Mouse (Mus musculus): ENCODE results near the gene Plxna4. TPM values are rescaled to one million over a fixed set of nuclear protein-coding genes. Genes with fewer than 3 reads are reported as not detected.

Plxna4 gene
- polyA plus RNA-seq, 1 experiment from 2014 or later: 6.7 TPM

DNA sequence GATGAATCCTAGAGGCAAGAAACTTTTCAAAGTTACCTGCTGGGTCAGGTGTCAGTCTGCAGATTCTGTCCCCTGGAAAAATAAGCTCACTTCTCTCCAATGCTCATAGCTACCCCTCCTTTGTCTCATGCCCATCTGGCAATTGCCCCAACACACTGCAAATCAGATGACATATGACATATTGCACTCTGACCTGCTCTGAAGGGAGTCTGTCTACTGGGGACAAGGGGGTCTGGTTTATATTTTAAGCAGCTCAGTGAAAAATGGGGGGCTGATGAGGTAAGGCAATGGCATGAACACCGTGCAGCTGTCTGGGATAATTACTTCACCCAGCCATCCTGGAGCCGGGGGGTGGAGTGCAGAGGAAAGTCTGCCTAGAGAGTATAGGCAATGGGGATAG, 142.7 kb downstream of the Plxna4 start:
- no peak overlapping the region for H3K4me3 ChIP-seq (replicated peaks)
- ATAC-seq (ENCODE audit: insufficient number of reproducible peaks, insufficient read depth, low FRiP score, low TSS enrichment, low read depth): no peak
- peaks cover 39% of the 10 kb centered on the region for H3K4me1 ChIP-seq (replicated peaks)
- WGBS: 16% methylated on average over 2 of the region's 2 CpGs
- no peak overlapping the region for H3K4me2 ChIP-seq
- no peaks in the 10 kb centered on the region for H3K36me3 ChIP-seq
- no peaks in the 10 kb centered on the region for H3K9me3 ChIP-seq
- H3K9ac ChIP-seq (replicated peaks): no peak overlapping the region
- no peaks in the 10 kb centered on the region for H3K27me3 ChIP-seq
- peak overlapping the region; percentile 31 for H3K27ac ChIP-seq

DNA sequence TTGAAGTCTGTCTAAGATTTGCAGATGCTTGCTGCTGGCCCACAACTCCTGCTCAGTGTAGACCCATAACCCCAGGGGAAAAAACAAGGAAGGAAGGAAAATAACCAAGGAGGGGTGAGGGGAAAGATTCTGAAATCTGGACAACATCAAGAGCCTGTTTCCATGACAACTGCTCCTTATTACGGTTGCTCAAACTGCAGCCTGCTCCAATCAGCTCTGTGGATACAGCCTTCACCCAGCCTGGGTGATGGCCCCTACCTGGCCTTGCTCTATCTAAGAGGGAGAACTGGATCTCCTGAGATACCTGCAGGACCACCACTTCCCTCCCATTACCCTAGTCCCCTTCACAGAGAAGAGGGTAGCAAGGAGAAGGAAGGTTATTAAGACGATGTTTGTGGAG, 143.6 kb downstream of the Plxna4 start:
- Histone ChIP-seq H3K9ac (replicated peaks) (no peak overlapping the region), H3K4me1 (replicated peaks) (peaks cover 40% of the 10 kb centered on the region), H3K9me3 (no peaks in the 10 kb centered on the region), H3K27ac (no peak overlapping the region), H3K4me3 (replicated peaks) (no peak overlapping the region), H3K36me3 (no peaks in the 10 kb centered on the region), H3K4me2 (no peak overlapping the region), H3K27me3 (no peaks in the 10 kb centered on the region)
- no peak for ATAC-seq (ENCODE audit: insufficient number of reproducible peaks, insufficient read depth, low FRiP score, low TSS enrichment, low read depth)
- 62% methylated on average over 2 of the region's 2 CpGs for WGBS

DNA sequence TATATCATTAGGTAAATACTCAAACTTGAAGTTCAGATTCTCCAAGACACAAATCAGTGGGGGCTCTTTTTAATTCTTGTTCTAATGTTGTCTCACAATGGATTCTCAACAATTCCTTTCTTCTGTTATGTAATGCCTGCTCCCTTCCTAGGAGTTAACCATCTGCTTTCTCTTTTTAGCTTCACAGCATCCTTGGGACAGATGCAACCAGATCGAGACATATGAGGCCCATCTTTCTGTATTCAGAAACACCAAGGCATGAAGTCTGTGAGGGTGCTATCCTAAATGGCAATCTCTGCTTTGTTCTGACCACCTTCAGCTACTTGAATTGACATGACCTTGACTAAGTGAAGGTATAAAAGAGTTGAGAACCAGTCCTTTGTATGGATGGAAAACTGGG, 144.3 kb downstream of the Plxna4 start:
- Histone ChIP-seq H3K4me2 (no peak overlapping the region), H3K27ac (no peak overlapping the region), H3K4me1 (replicated peaks) (peaks cover 37% of the 10 kb centered on the region), H3K9me3 (no peaks in the 10 kb centered on the region), H3K4me3 (replicated peaks) (no peak overlapping the region), H3K9ac (replicated peaks) (no peak overlapping the region), H3K36me3 (no peaks in the 10 kb centered on the region), H3K27me3 (no peaks in the 10 kb centered on the region)
- whole genome bisulfite sequencing: 86% methylated on average over 1 of the region's 1 CpGs
- no peak for ATAC-seq (ENCODE audit: insufficient number of reproducible peaks, insufficient read depth, low FRiP score, low TSS enrichment, low read depth)

DNA sequence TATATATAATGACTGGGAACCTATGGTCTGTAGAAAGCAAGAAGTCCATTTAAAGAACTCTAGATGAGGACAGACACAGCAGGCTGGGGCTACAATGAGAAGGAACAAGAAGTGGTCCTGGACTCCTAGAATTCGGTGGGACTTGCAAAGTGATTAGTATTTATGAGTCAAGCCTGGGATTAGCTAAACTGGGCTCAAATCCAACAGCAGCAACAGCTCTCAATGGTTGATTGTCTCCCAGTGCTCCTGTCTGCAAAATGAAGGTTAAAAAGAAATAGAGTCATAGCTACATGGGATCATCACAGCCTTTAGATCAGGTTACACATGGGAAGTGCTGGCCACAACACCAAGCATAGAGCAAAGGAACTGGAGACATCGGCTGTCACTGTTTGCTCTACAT, 148.6 kb downstream of the Plxna4 start:
- Histone ChIP-seq H3K27ac (no peak overlapping the region), H3K9me3 (no peaks in the 10 kb centered on the region), H3K36me3 (no peaks in the 10 kb centered on the region), H3K9ac (replicated peaks) (no peak overlapping the region), H3K4me2 (no peak overlapping the region), H3K4me3 (replicated peaks) (no peak overlapping the region), H3K4me1 (replicated peaks) (peaks cover 31% of the 10 kb centered on the region), H3K27me3 (no peaks in the 10 kb centered on the region)
- no peak for ATAC-seq (ENCODE audit: insufficient number of reproducible peaks, insufficient read depth, low FRiP score, low TSS enrichment, low read depth)
- 68% methylated on average over 2 of the region's 2 CpGs for WGBS

DNA sequence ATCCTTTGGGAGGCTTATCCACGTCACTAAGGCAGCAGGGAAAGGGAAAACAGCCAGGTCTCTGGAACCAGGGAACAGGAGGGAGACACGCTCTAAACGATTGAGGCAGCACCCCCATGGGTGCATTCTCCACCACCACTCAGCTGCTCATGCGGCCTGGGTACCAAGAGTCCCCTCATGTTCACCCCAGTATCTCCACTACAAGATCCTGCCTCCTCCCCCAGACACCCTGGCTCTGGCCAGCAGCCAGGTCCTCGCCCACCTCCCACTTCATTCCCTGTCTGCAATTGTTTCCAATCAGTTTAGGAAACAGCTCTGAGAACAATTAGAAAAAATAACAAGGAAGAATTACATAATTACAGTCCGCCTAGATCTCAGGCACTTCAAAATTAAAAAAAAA, 150.8 kb downstream of the Plxna4 start:
- no peak for ATAC-seq (ENCODE audit: insufficient number of reproducible peaks, insufficient read depth, low FRiP score, low TSS enrichment, low read depth)
- WGBS: 78% methylated on average over 6 of the region's 6 CpGs

DNA sequence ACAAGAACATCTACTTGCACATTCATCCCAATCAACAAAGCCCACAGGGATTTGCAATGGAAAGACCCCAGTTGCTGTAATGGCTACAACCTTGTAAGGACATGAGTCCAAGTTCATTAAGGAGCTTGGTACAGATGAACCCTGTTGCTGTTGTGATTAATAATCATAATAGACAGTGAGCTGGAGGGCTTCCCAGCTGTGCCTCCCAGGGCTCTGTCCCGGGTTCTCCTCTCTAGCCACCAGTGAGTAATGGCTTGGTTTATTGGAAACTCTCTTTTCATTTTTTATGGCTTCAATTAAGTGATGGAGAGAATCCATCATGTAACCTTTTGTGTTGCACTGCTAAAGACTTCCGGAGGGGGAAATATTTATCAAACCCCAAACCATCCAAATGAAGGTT, 164.9 kb downstream of the Plxna4 start:
- Histone ChIP-seq H3K4me1 (replicated peaks) (no peaks in the 10 kb centered on the region), H3K27ac (no peak overlapping the region), H3K9ac (replicated peaks) (no peak overlapping the region), H3K4me3 (replicated peaks) (no peak overlapping the region), H3K27me3 (no peaks in the 10 kb centered on the region), H3K9me3 (no peaks in the 10 kb centered on the region), H3K4me2 (no peak overlapping the region), H3K36me3 (no peaks in the 10 kb centered on the region)
- 69% methylated on average over 2 of the region's 2 CpGs for WGBS
- ATAC-seq (ENCODE audit: insufficient number of reproducible peaks, insufficient read depth, low FRiP score, low TSS enrichment, low read depth): no peak

More for the DNA sequence above, 150.8 kb downstream of the Plxna4 start:
- no peak overlapping the region for H3K4me3 ChIP-seq (replicated peaks)
- H3K9me3 ChIP-seq: no peaks in the 10 kb centered on the region
- H3K36me3 ChIP-seq: no peaks in the 10 kb centered on the region
- no peak overlapping the region for H3K9ac ChIP-seq (replicated peaks)
- no peak overlapping the region for H3K27ac ChIP-seq
- H3K4me2 ChIP-seq: no peak overlapping the region
- H3K27me3 ChIP-seq: peaks cover 4% of the 10 kb centered on the region; the same call in 1 of the 2 replicates
- peaks cover 27% of the 10 kb centered on the region for H3K4me1 ChIP-seq (replicated peaks)

DNA sequence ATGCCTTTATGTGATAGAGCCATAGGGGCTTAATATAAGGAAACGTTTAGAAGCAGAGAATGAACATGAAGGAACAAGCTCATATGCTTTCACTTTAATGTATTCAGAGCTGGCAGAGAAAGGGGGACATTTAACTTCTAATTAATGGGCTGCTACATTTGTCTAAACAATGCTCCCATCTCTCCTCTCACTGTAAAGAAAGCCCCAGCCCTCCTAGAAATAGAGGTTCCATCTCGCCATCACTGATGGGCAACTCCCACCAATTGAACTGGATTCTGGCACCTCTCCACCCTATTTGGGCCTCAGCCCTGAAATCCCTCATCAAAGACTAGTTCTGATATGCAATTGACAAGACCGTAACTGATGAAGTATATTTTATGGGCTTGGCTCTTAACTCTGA, 167.4 kb downstream of the Plxna4 start:
- Histone ChIP-seq H3K4me1 (replicated peaks) (no peaks in the 10 kb centered on the region), H3K4me3 (replicated peaks) (no peak overlapping the region), H3K36me3 (no peaks in the 10 kb centered on the region), H3K27me3 (no peaks in the 10 kb centered on the region), H3K9ac (replicated peaks) (no peak overlapping the region), H3K9me3 (no peaks in the 10 kb centered on the region), H3K4me2 (no peak overlapping the region), H3K27ac (no peak overlapping the region)
- no peak for ATAC-seq (ENCODE audit: insufficient number of reproducible peaks, insufficient read depth, low FRiP score, low TSS enrichment, low read depth)
- 79% methylated on average over 3 of the region's 3 CpGs for WGBS

DNA sequence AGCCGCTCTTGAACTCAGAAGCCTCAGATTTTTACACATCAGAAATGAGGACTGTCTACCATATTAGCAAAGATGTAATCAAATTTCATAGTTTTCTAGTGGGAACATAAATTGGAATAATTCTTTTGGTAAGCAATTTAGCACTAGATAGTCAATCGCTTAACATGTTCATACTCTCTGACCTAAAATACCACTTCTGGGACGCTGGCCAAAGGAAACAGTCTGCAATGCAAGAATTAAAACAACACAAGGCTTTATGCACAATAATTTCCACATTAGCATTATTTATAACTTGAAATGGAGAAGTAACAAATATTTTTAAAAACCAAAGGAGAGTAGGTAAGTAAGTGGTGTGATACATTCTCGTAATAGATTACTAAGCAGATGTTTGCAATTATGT, 170.6 kb downstream of the Plxna4 start:
- no peaks in the 10 kb centered on the region for H3K9me3 ChIP-seq
- no peak overlapping the region for H3K4me2 ChIP-seq
- H3K4me3 ChIP-seq (replicated peaks): no peak overlapping the region
- H3K9ac ChIP-seq (replicated peaks): no peak overlapping the region
- peaks cover 4% of the 10 kb centered on the region; the same call in 1 of the 2 replicates for H3K4me1 ChIP-seq (replicated peaks)
- ATAC-seq (ENCODE audit: insufficient number of reproducible peaks, insufficient read depth, low FRiP score, low TSS enrichment, low read depth): no peak
- no peaks in the 10 kb centered on the region for H3K27me3 ChIP-seq
- no peak overlapping the region for H3K27ac ChIP-seq
- no peaks in the 10 kb centered on the region for H3K36me3 ChIP-seq
- WGBS: 81% methylated on average over 4 of the region's 4 CpGs

DNA sequence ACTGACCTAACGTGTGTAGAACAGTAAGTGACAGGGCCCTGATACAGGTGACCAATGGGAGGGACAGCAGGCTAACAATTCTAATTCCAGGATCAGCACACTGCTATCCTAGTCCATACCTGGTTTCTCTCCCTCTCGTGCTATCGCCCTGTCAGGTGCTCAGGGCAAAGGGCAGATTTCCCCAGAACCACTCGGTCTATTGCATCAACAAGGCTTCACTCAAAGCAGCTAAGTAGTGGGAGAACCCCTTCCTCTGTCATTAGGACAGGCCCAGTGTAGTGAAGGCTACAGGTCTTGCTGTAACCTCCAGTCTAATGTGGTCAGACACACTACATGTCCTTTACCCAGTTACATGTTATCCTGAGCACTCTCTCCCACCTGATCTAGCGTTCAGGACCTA, 176.7 kb downstream of the Plxna4 start:
- Histone ChIP-seq H3K27ac (no peak overlapping the region), H3K36me3 (no peaks in the 10 kb centered on the region), H3K9ac (replicated peaks) (no peak overlapping the region), H3K27me3 (peaks cover 3% of the 10 kb centered on the region), H3K4me3 (replicated peaks) (no peak overlapping the region), H3K4me2 (no peak overlapping the region), H3K9me3 (no peaks in the 10 kb centered on the region), H3K4me1 (replicated peaks) (peaks cover 63% of the 10 kb centered on the region)
- no peak for ATAC-seq (ENCODE audit: insufficient number of reproducible peaks, insufficient read depth, low FRiP score, low TSS enrichment, low read depth)
- WGBS: 78% methylated on average over 5 of the region's 5 CpGs

DNA sequence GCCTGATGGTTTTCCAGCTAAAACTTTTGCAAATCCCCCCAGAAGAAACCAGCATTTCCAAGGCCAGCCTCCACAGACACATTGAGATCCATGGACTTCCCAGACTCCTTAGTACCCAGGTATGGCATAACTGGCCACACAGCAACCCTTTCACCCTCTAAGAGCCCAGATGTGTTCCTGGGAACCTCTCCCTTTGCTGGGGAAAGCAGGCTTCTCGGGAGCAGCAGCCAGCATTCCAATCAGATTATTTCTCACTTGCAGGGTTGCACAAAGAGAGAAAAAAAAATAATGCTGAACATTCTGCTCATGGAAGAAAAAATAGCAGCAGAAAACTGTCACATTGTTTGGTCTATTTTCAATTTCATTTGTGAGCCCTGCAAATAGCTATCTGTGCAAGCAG, 178.4 kb downstream of the Plxna4 start:
- Histone ChIP-seq H3K4me2 (no peak overlapping the region), H3K4me3 (replicated peaks) (no peak overlapping the region), H3K9me3 (no peaks in the 10 kb centered on the region), H3K4me1 (replicated peaks) (peaks cover 63% of the 10 kb centered on the region), H3K9ac (replicated peaks) (no peak overlapping the region), H3K27ac (no peak overlapping the region), H3K27me3 (peaks cover 5% of the 10 kb centered on the region), H3K36me3 (no peaks in the 10 kb centered on the region)
- WGBS: 13% methylated on average over 1 of the region's 1 CpGs
- no peak for ATAC-seq (ENCODE audit: insufficient number of reproducible peaks, insufficient read depth, low FRiP score, low TSS enrichment, low read depth)

DNA sequence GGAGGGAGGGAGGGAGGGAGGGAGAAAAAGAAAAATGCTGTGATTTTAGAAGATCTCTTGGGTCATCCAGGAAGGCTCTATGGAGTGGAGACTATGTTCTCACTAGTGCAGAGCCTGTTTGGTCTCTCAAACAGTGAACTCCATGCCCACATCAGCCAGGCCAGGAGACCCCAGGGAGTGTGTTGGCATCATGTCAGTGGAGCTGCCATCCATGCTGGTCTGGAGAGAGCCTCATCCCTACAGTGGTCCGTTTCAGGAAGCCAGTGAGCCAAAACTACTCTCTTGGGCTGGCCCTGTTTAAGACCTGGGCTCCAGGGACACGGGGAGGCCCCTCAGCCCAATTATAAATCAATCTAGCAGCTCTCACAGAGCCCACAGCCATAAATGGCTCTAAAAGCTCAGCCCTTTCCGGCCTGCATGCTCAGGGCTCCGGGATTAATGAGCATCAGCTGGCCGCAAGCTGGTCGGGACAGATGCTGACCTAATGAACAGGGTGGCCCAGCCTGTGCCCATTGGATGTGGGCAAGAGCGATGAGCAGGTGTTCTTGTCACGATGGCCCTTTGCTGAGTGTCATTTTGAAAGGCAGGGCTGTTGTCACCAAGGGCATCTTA, 180.3 kb downstream of the Plxna4 start:
- no peaks in the 10 kb centered on the region for H3K36me3 ChIP-seq
- 8% methylated on average over 8 of the region's 8 CpGs for WGBS
- ATAC-seq (ENCODE audit: insufficient number of reproducible peaks, insufficient read depth, low FRiP score, low TSS enrichment, low read depth): peak; percentile 42; the same call in 1 of the 2 replicates
- H3K27me3 ChIP-seq: peaks cover 5% of the 10 kb centered on the region
- H3K4me3 ChIP-seq (replicated peaks): no peak overlapping the region
- H3K4me1 ChIP-seq (replicated peaks): peaks cover 64% of the 10 kb centered on the region
- no peak overlapping the region for H3K27ac ChIP-seq
- no peak overlapping the region for H3K9ac ChIP-seq (replicated peaks)
- H3K9me3 ChIP-seq: no peaks in the 10 kb centered on the region
- H3K4me2 ChIP-seq: peak overlapping the region; percentile 15; the same call in 1 of the 2 replicates

Measured in limb, embryonic 12.5 days (tissue).